Mouse (Mus musculus): ENCODE measurements at regions not wholly inside any gene's neighbourhood (a gene's known extent, or its start where the extent isn't known, plus 50 kb on each side); places are given as distances from the start of the nearest gene placed in this dataset.

DNA sequence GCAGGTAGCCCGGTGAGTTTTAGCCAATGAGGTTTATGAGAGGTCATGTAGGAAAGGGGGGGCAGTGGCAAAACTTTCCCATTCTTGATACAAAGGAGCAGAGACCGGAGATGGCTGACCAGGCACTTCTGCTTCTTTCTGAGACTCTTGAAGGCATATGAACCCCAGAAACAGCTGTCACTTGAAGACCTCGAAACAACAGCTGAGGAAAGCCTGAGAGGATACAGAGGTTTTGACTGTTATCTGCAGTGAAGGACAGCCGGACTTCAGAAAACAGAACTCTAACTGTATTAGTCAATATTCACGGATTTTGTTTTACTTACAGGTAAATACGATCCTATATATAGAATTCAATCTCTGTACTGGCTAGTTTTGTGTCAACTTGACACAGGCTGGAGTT lies 50.0 kb upstream of the Tiparp start:
- WGBS = 93% methylated on average over 6 of the region's 6 CpGs
- no peaks in the 10 kb centered on the region for H3K9me3 ChIP-seq
- no peak overlapping the region for H3K4me3 ChIP-seq
- no peak for ATAC-seq (replicated peaks)
- H3K9ac ChIP-seq = no peak overlapping the region
- H3K4me1 ChIP-seq = peaks cover 6% of the 10 kb centered on the region
- H3K4me2 ChIP-seq = no peak overlapping the region
- H3K27ac ChIP-seq = no peak overlapping the region
- H3K27me3 ChIP-seq (replicated peaks) = no peaks in the 10 kb centered on the region
- H3K36me3 ChIP-seq (replicated peaks) = no peaks in the 10 kb centered on the region

DNA sequence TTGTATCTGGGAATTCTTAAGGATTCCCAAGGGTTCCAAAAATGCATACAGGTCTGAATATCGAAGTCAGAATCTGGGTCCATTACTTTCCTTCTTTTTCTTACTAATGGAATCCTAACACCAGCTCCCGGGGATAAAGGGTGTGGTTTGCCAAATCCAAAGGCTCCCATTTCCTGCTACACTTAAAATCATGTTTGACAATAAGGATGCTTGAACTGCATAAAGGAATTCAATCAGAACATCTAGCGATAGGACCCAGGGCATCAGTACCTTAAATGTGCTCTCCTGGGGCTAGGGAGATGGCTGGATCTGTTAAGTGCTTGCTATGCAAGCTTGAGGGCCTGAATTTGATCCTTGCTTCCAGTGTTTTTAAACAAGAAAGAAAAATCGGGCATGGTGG lies 51.1 kb upstream of the Tiparp start:
- no peak overlapping the region for H3K9ac ChIP-seq
- no peaks in the 10 kb centered on the region for H3K36me3 ChIP-seq (replicated peaks)
- H3K27ac ChIP-seq = no peak overlapping the region
- no peak overlapping the region for H3K4me2 ChIP-seq
- H3K9me3 ChIP-seq = no peaks in the 10 kb centered on the region
- no peaks in the 10 kb centered on the region for H3K27me3 ChIP-seq (replicated peaks)
- 71% methylated on average over 4 of the region's 4 CpGs for WGBS
- ATAC-seq (replicated peaks) = no peak
- H3K4me3 ChIP-seq = no peak overlapping the region
- H3K4me1 ChIP-seq = peaks cover 4% of the 10 kb centered on the region; the same call in 1 of the 2 replicates

DNA sequence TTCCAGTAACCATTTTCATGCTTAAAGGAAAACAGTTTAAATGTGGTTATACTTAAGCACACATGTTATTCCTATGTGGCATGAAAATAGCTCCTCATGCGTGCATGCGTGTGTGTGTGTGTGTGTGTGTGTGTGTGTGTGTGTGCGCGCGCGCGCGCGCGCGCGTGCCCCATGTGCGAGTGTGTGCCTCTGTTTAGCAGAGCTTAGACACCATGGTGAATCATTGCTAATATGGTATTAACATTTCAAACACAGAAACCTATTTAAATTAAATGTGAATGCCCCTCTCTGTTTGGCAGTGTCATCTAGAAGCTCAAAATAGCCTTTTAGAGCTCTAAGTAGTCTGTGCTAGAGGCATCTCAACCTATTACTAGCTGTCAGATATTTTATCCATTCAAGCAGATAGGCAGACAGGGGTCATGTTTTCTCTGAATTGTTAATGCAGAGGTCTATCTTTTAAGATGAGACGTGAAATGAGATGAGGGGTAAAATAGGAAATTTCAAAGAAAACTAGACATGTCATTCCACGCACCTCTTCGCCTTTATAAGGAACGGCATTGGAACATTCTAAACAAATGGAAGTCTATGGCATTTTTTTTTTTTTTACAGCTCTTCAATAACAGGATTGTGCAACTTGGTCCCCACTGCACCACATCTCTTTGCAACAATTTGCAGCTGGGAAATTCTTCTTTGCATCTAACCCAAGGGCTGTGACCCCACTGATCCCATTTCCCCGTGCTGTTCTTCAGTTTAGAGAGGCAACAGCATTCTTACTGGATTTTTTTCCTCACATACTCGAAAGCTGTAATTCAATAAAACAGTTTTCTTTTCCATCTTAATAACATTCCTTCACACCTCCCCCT lies 51.9 kb upstream of the Tiparp start:
- Histone ChIP-seq H3K4me3 (no peak overlapping the region), H3K4me1 (peaks cover 4% of the 10 kb centered on the region; the same call in 1 of the 2 replicates), H3K9me3 (no peaks in the 10 kb centered on the region), H3K4me2 (no peak overlapping the region), H3K9ac (no peak overlapping the region), H3K27ac (0 out of 2 replicates have a peak overlapping the region, but pooled peaks have one; percentile 20), H3K27me3 (replicated peaks) (no peaks in the 10 kb centered on the region), H3K36me3 (replicated peaks) (no peaks in the 10 kb centered on the region)
- peak; percentile 66; the same call in 1 of the 2 replicates for ATAC-seq (replicated peaks)
- 74% methylated on average over 19 of the region's 19 CpGs for WGBS

DNA sequence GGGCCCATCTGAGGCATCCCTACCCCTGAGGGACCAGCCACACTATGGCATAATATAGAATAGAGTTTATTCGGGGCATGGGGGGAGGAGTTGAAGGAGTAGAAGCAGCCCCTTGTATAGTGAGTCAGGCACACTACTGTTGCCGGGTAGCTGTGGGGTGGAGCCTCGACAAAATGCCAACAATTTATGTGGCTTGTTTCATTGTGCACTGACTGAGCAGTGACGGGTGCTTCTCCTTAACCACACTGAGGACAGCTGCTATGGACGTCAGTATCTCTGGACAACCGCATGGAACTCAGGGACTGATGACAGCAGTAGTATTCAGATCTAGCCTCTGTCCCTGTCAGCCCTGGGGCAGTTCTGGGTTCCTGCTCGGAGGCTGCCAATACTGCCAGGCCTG lies 53.6 kb upstream of the Tiparp start:
- Histone ChIP-seq H3K4me1 (peaks cover 4% of the 10 kb centered on the region; the same call in 1 of the 2 replicates), H3K9ac (no peak overlapping the region), H3K4me3 (no peak overlapping the region), H3K27me3 (replicated peaks) (no peaks in the 10 kb centered on the region), H3K36me3 (replicated peaks) (no peaks in the 10 kb centered on the region), H3K4me2 (no peak overlapping the region), H3K9me3 (no peaks in the 10 kb centered on the region), H3K27ac (no peak overlapping the region)
- WGBS = 60% methylated on average over 7 of the region's 7 CpGs
- ATAC-seq (replicated peaks) = peak; percentile 50; the same call in 1 of the 2 replicates

DNA sequence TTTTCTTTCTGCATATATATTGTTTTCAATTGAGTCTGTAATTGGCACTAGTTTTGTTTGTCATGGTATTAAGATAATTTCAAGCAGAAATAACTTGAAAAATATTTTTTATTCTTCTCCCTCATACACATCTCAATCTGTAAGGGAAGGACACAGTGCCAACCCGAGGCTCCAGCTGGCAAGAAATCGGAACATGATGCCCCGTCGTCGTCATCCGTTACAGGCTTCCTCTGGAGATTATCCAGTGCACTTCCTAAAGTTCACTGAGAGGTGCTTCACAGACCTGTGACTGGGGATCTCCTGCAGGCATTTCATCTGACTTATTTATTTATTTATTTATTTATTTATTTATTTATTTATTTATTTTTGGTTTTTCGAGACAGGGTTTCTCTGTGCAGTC lies 56.4 kb upstream of the Tiparp start:
- Histone ChIP-seq H3K4me1 (peaks cover 2% of the 10 kb centered on the region; the same call in 1 of the 2 replicates), H3K36me3 (replicated peaks) (no peaks in the 10 kb centered on the region), H3K4me3 (no peak overlapping the region), H3K27ac (no peak overlapping the region), H3K27me3 (replicated peaks) (no peaks in the 10 kb centered on the region), H3K4me2 (no peak overlapping the region), H3K9ac (no peak overlapping the region), H3K9me3 (no peaks in the 10 kb centered on the region)
- no peak for ATAC-seq (replicated peaks)
- WGBS = 93% methylated on average over 7 of the region's 7 CpGs

DNA sequence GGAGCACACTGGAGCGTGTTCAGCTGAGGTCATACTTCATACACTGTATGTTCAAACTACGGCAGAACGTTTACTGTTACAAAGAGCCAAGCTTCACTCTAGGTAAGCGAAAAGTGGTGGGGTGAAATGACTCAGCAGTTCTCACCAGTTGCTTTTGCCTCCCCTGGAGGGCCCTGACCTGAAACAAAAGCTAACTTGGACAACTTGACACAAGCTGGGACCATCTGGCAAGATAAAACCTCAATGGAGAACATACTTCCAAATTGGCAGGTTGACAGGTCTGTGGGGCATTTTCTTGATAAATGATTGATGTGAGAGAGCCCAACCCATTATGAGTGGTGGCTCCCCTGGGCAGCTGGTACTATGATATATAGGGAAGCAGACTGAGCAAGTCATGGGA lies 59.0 kb upstream of the Tiparp start:
- Histone ChIP-seq H3K4me2 (no peak overlapping the region), H3K9ac (no peak overlapping the region), H3K4me1 (no peaks in the 10 kb centered on the region), H3K27me3 (replicated peaks) (no peaks in the 10 kb centered on the region), H3K36me3 (replicated peaks) (no peaks in the 10 kb centered on the region), H3K27ac (no peak overlapping the region), H3K9me3 (no peaks in the 10 kb centered on the region), H3K4me3 (no peak overlapping the region)
- ATAC-seq (replicated peaks) = no peak
- WGBS = 86% methylated on average over 4 of the region's 4 CpGs

DNA sequence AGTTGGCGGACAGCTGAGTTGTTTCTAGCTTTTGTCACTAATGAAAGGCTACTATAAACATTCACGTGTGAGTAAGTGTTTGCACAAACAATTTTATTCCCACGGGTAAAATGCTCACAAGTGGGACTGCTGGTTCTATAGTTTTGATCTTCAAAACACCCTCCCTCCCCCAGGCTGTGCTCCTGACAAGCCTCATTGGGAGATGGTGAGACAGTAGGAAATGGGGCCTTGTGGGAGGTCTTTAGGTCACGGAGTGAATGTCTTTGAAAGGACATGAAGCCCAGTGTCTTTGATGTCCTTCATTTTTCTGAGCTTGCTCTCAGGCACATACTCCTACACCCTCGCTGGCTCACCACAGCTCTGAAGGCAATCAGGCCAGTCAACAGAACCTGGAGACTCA lies 63.4 kb upstream of the Tiparp start:
- 63% methylated on average over 5 of the region's 5 CpGs for WGBS
- Histone ChIP-seq H3K27me3 (replicated peaks) (no peaks in the 10 kb centered on the region), H3K4me1 (no peaks in the 10 kb centered on the region), H3K4me3 (no peak overlapping the region), H3K9ac (no peak overlapping the region), H3K27ac (no peak overlapping the region), H3K4me2 (no peak overlapping the region), H3K9me3 (no peaks in the 10 kb centered on the region), H3K36me3 (replicated peaks) (no peaks in the 10 kb centered on the region)
- no peak for ATAC-seq (replicated peaks)

DNA sequence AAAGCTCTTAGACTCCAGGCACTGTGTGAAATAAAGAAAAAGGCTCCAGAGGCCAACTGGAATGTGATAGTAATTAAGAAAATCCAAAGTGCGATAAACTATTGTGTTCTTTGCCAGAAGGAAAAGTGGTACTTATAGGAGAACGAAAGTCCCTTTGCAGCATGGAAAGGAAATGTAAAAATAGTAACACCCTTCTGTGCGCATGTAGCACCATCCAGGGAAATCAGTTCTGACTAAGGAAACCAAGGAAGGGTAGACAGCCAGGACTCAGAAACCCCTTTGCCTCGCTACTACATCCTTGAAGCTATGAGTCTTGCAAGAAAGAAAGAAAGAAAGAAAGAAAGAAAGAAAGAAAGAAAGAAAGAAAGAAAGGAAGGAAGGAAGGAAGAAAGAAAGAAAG lies 67.3 kb upstream of the Tiparp start:
- H3K9ac ChIP-seq = no peak overlapping the region
- WGBS = 75% methylated on average over 4 of the region's 4 CpGs
- no peak for ATAC-seq (replicated peaks)
- no peaks in the 10 kb centered on the region for H3K9me3 ChIP-seq
- H3K27me3 ChIP-seq (replicated peaks) = no peaks in the 10 kb centered on the region
- H3K4me1 ChIP-seq = no peaks in the 10 kb centered on the region; the same call in 1 of the 2 replicates
- no peak overlapping the region for H3K4me2 ChIP-seq
- no peak overlapping the region for H3K27ac ChIP-seq
- no peak overlapping the region for H3K4me3 ChIP-seq
- H3K36me3 ChIP-seq (replicated peaks) = no peaks in the 10 kb centered on the region

DNA sequence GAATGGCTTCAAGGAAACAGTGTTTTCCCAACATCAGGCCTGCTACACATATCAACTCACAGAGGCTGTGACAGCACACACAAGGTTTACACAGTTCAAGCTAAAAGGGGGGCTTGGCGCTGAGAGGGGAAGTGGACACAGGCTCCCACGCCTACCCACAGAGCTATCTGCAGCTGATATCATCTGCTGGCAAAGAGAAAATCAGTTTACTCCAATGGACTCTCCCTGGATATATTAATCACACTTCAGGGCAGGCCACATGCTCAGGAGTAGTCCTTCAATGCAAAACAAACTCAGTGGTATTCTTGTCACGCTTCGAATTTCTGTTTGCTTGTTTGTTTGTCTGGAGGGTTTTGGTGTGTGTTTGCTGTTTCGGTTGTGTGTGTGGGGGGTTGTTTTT lies 67.3 kb upstream of the Ssr3 start:
- ATAC-seq (replicated peaks) = no peak

DNA sequence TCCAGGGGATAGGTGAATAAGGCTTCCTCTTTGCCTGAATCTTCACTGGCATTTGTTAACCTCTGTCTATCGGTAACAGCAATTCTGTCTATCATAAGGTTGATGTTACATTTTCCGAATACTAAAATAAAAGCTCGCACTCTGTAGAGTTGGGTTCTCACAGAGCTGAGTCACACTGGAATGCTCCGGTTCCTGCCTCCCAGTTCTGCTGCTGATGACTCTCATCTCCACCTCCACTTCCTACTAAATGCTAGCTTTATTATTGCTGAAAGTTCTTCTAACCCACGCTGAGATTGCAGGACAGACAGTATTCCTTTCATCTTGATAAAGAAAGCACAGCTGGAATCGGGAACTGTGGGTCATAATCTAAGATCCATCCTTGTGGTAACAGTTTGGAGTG lies 65.5 kb upstream of the Ssr3 start:
- Histone ChIP-seq H3K9me3 (no peaks in the 10 kb centered on the region), H3K27ac (no peak overlapping the region), H3K4me2 (no peak overlapping the region), H3K9ac (no peak overlapping the region), H3K36me3 (replicated peaks) (no peaks in the 10 kb centered on the region), H3K27me3 (replicated peaks) (no peaks in the 10 kb centered on the region), H3K4me1 (no peaks in the 10 kb centered on the region; the same call in 1 of the 2 replicates), H3K4me3 (no peak overlapping the region)
- 76% methylated on average over 6 of the region's 6 CpGs for WGBS
- no peak for ATAC-seq (replicated peaks)

More for the DNA sequence above, 67.3 kb upstream of the Ssr3 start:
- H3K9ac ChIP-seq = no peak overlapping the region
- H3K4me1 ChIP-seq = no peaks in the 10 kb centered on the region; the same call in 1 of the 2 replicates
- H3K9me3 ChIP-seq = no peaks in the 10 kb centered on the region
- H3K4me3 ChIP-seq = no peak overlapping the region
- no peaks in the 10 kb centered on the region for H3K36me3 ChIP-seq (replicated peaks)
- H3K27ac ChIP-seq = no peak overlapping the region
- no peak overlapping the region for H3K4me2 ChIP-seq
- 82% methylated on average over 5 of the region's 5 CpGs for WGBS
- no peaks in the 10 kb centered on the region for H3K27me3 ChIP-seq (replicated peaks)

DNA sequence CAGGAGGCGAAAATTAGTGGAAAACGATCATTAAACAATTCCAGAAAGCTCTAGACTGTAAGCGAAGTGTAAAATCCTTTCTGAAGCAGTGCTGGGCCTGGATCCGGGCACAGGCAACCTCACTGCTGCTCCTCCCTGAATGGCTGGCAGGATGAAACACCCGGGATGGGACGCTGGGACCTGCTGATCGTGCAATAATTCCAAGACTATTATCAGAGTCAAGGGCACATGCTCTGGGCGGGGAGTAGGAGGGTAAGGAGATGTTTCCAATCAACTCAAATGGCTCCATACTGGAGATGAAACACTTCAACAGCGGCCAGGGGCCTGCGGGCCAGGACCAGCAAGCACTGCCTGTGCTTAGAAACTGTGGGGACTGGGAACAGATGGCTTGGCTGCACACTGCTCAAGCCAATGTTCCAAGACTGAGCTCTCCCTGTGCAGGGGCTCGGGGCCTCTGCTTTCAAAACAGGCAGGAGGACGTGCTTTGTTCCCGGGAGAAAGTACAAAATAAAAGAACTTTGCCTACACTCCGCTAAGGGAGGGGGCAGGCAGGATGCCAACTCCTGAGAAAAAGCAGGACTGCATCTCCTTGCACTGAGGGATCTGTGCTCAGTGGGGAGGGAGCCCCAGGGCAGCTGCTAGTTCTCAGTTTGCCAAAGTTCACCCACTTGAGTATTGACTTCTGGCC lies 63.3 kb upstream of the Ssr3 start:
- no peaks in the 10 kb centered on the region for H3K9me3 ChIP-seq
- H3K36me3 ChIP-seq (replicated peaks) = no peaks in the 10 kb centered on the region
- 21% methylated on average over 14 of the region's 14 CpGs for WGBS
- H3K4me2 ChIP-seq = no peak overlapping the region
- no peak overlapping the region for H3K9ac ChIP-seq
- H3K27me3 ChIP-seq (replicated peaks) = no peaks in the 10 kb centered on the region
- peak overlapping the region; percentile 15; the same call in 1 of the 2 replicates for H3K27ac ChIP-seq
- ATAC-seq (replicated peaks) = peak; percentile 94
- no peaks in the 10 kb centered on the region; the same call in 1 of the 2 replicates for H3K4me1 ChIP-seq
- H3K4me3 ChIP-seq = no peak overlapping the region

DNA sequence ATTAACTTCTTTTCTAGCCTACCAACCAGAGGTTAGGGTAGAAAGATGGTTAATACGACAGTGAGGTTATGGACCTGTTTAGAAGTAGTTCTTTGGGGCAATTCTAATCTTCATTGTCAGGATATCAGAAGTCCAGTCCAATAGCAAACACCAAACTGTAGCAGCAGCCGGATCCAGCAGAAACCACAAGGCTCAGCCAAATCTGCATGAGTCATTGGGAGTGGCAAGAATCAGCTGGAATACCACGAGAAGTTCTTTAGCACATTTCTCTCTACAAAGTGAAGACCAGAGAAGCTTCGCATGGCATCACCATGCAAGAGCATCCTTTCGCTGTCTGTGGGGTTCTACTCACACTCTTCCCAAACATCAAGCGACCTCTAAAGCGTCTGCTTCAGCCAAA lies 61.9 kb upstream of the Ssr3 start:
- Histone ChIP-seq H3K4me1 (no peaks in the 10 kb centered on the region; the same call in 1 of the 2 replicates), H3K27ac (no peak overlapping the region), H3K27me3 (replicated peaks) (no peaks in the 10 kb centered on the region), H3K4me2 (no peak overlapping the region), H3K36me3 (replicated peaks) (no peaks in the 10 kb centered on the region), H3K4me3 (no peak overlapping the region), H3K9me3 (no peaks in the 10 kb centered on the region), H3K9ac (no peak overlapping the region)
- ATAC-seq (replicated peaks) = no peak
- WGBS = 97% methylated on average over 7 of the region's 7 CpGs
